1 mouse cellular context compared by ENCODE assay signal in genomic region chr9:38724044-38724443, GRCm38 (mm10).
TF ChIP-seq lines count a peak whose summit lies in the region.

No protein-coding gene starts in this region.

TF ChIP-seq in MEL, 35 proteins besides CTCF, POLR2A, EP300 and RAD21 (continued from another document):
- TF ChIP-seq TCF12 (IDR thresholded peaks at IDR 0.05; ENCODE audit: low read depth, low read length) (peak; percentile 52; the same call in 1 of the 2 replicates), MEF2A (IDR thresholded peaks at IDR 0.05; ENCODE audit: extremely low read depth, insufficient replicate concordance, low read depth, low read length, poor library complexity, severe bottlenecking) (no peak), ZC3H11A (IDR thresholded peaks at IDR 0.05; ENCODE audit: low read depth, low read length) (0 out of 2 replicates have a peak, but pooled peaks have one; percentile 0), NRF1 (IDR thresholded peaks at IDR 0.05; ENCODE audit: insufficient read depth, low read depth, low read length, poor library complexity, severe bottlenecking) (no peak), GATA1 (IDR thresholded peaks at IDR 0.05; ENCODE audit: low read depth, low read length) (peak; percentile 94), SMC3 (IDR thresholded peaks at IDR 0.05; ENCODE audit: low read depth, low read length) (no peak), HCFC1 (IDR thresholded peaks at IDR 0.05; ENCODE audit: low read depth, low read length) (no peak), MAFK (IDR thresholded peaks at IDR 0.05; ENCODE audit: borderline replicate concordance, low read depth, low read length) (no peak), USF1 (IDR thresholded peaks at IDR 0.05; ENCODE audit: low read depth, low read length) (peak; percentile 70), MYC (IDR thresholded peaks at IDR 0.05; ENCODE audit: low read depth, low read length) (peak; percentile 91), ELF1 (IDR thresholded peaks at IDR 0.05; ENCODE audit: low read depth, low read length) (no peak), MXI1 (IDR thresholded peaks at IDR 0.05; ENCODE audit: low read depth, low read length) (peak; percentile 25; the same call in 1 of the 2 replicates), GABPA (IDR thresholded peaks at IDR 0.05; ENCODE audit: low read depth, low read length) (no peak), KAT2A (conservative IDR thresholded peaks at IDR 0.05; ENCODE audit: low read depth, low read length) (no peak), ZKSCAN1 (IDR thresholded peaks at IDR 0.05; ENCODE audit: low read depth, low read length) (no peak), USF2 (IDR thresholded peaks at IDR 0.05; ENCODE audit: borderline replicate concordance in 1 of 2, insufficient read depth in 1 of 2, low read depth in 1 of 2, low read length in 2 of 2) (no peak), CHD2 (IDR thresholded peaks at IDR 0.05; ENCODE audit: low read length) (no peak), ETS1 (IDR thresholded peaks at IDR 0.05; ENCODE audit: low read depth, low read length) (peak; percentile 76), NELFE (IDR thresholded peaks at IDR 0.05; ENCODE audit: low read depth, low read length) (no peak), BHLHE40 (IDR thresholded peaks at IDR 0.05; ENCODE audit: borderline replicate concordance, low read depth, low read length) (peak; percentile 59; the same call in 1 of the 2 replicates), SIN3A (IDR thresholded peaks at IDR 0.05; ENCODE audit: low read length) (peak; percentile 64), MAX (IDR thresholded peaks at IDR 0.05; ENCODE audit: low read length) (peak; percentile 72), TAL1 (IDR thresholded peaks at IDR 0.05; ENCODE audit: low read length) (no peak), RCOR1 (IDR thresholded peaks at IDR 0.05; ENCODE audit: low read depth, low read length) (peak; percentile 84), UBTF (IDR thresholded peaks at IDR 0.05; ENCODE audit: borderline replicate concordance, insufficient read depth, low read depth, low read length) (no peak), POLR2AphosphoS5 (IDR thresholded peaks at IDR 0.05; ENCODE audit: borderline replicate concordance, low read depth, low read length) (no peak), CHD1 (IDR thresholded peaks at IDR 0.05; ENCODE audit: low read depth, low read length) (no peak), E2F4 (IDR thresholded peaks at IDR 0.05; ENCODE audit: borderline replicate concordance, low read depth, low read length) (no peak), ZMIZ1 (IDR thresholded peaks at IDR 0.05; ENCODE audit: low read depth, low read length) (no peak), MAZ (IDR thresholded peaks at IDR 0.05; ENCODE audit: low read depth, low read length) (no peak), MYB (IDR thresholded peaks at IDR 0.05; ENCODE audit: low read depth, low read length) (no peak), POLR2AphosphoS2 (IDR thresholded peaks at IDR 0.05; ENCODE audit: low read length) (no peak), TBP (IDR thresholded peaks at IDR 0.05; ENCODE audit: low read depth, low read length) (no peak), JUND (IDR thresholded peaks at IDR 0.05; ENCODE audit: low read depth, low read length) (no peak)
TF ChIP-seq in MEL: peak in this region for 12.
